Mouse (Mus musculus) gastrocnemius, postnatal 4 days (tissue): ENCODE results near the gene Fam53a. TPM values are rescaled to one million over a fixed set of nuclear protein-coding genes. Genes with fewer than 3 reads are reported as not detected.

Experiments
- total RNA-seq, 2 experiments: library from RNA; stranded (reverse); gene quantifications; 2 replicates each; pipeline ENCODE4 v1.2.3; 2021

The Fam53a gene
- total RNA-seq, 2 experiments from 2014 or later: 37.5 to 42.7 TPM

Other genes with a start within 250 kb of the Fam53a start
- not detected for gene Nkx1-1, start 195.7 kb downstream of the Fam53a start, total RNA-seq
- gene Gm9903, start 290 bp upstream of the Fam53a start, total RNA-seq: 1 to 10 TPM; 1.8 to 1.9 TPM
- 10 to 100 TPM; 38.4 to 42.2 TPM for gene Slbp, start 22.9 kb upstream of the Fam53a start, total RNA-seq
- 10 to 100 TPM; 31.2 to 33.7 TPM for gene Tacc3, start 28.5 kb upstream of the Fam53a start, total RNA-seq
- 10 to 100 TPM; 26.5 to 27.1 TPM for gene Tmem129, start 28.8 kb upstream of the Fam53a start, total RNA-seq
- 1 to 10 TPM; 2.2 to 2.6 TPM for gene Fgfr3, start 92.0 kb upstream of the Fam53a start, total RNA-seq
- 10 to 100 TPM; 43.7 to 51.3 TPM for gene Letm1, start 153.2 kb upstream of the Fam53a start, total RNA-seq
- gene Nsd2, start 191.1 kb upstream of the Fam53a start, total RNA-seq: 10 to 100 TPM; 72.1 to 75.6 TPM